Mouse (Mus musculus): ENCODE results near the gene Glis3. TPM values are rescaled to one million over a fixed set of nuclear protein-coding genes. Genes with fewer than 3 reads are reported as not detected.
A peak's percentile ranks its signal among the peaks of the same experiment; 100 is the strongest.

The Glis3 gene
- total and polyA plus RNA-seq, 2 experiments from 2014 or later, result 1.8 to 16.2 TPM

DNA sequence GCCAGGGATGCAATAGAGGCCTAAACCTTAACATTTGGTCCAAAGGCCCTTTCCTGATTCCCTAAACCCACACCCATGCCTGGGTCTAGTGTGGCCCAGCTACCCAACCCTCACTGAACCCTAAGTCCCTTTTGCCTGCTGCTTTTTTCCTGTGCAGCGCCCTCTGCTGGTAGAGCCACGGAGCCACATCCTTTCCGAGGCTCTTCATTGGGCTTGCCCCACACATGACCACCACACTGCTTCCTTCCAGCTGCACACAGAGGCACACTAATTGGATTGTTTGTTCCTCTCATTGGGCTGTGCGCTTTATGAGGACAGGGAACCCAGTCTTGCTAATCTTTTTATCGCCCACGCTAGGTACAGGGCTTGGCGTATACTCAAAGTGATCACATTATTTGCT, 314.0 kb downstream of the Glis3 start:
- H3K4me2 ChIP-seq (ENCODE audit: low read depth, low read length), result no peak overlapping the region
- peak; percentile 77 for TF ChIP-seq CTCF (IDR thresholded peaks at IDR 0.05; ENCODE audit: low read depth)
- H3K27me3 ChIP-seq (ENCODE audit: insufficient read depth, low read length), result no peaks in the 10 kb centered on the region
- no peaks in the 10 kb centered on the region for H3K36me3 ChIP-seq (ENCODE audit: insufficient read depth, low read length)
- peak; percentile 46 for DNase-seq (ENCODE audit: low spot score)
- H3K27ac ChIP-seq, result no peak overlapping the region
- H3K9ac ChIP-seq (replicated peaks; ENCODE audit: low read length), result no peak overlapping the region
- WGBS, result 57% methylated on average over 7 of the region's 7 CpGs
- H3K4me1 ChIP-seq (ENCODE audit: insufficient read depth, low read length), result no peaks in the 10 kb centered on the region
- no peak overlapping the region for H3K4me3 ChIP-seq (ENCODE audit: low read length)
- ATAC-seq, result peak; percentile 56; the same call in 1 of the 2 replicates
- H3K9me3 ChIP-seq (ENCODE audit: low read length), result no peaks in the 10 kb centered on the region

- H3K36me3 ChIP-seq (ENCODE audit: insufficient read depth, low read length), result no peaks in the 10 kb centered on the region
- 89% methylated on average over 4 of the region's 4 CpGs for WGBS
- H3K4me2 ChIP-seq (ENCODE audit: low read depth, low read length), result no peak overlapping the region
- H3K9me3 ChIP-seq (ENCODE audit: low read length), result no peaks in the 10 kb centered on the region
- TF ChIP-seq CTCF (IDR thresholded peaks at IDR 0.05; ENCODE audit: low read depth), result no peak
- ATAC-seq, result no peak
- H3K27me3 ChIP-seq (ENCODE audit: insufficient read depth, low read length), result no peaks in the 10 kb centered on the region
- H3K4me3 ChIP-seq (ENCODE audit: low read length), result no peak overlapping the region
- no peak for DNase-seq (ENCODE audit: low spot score)
- no peak overlapping the region for H3K9ac ChIP-seq (replicated peaks; ENCODE audit: low read length)
- H3K4me1 ChIP-seq (ENCODE audit: insufficient read depth, low read length), result no peaks in the 10 kb centered on the region
- H3K27ac ChIP-seq, result no peak overlapping the region
These were observed 319.0 kb downstream of the Glis3 start for GRCm38 (mm10) chr19:28360884-28361283.

- no peaks in the 10 kb centered on the region for H3K36me3 ChIP-seq (ENCODE audit: insufficient read depth, low read length)
- H3K4me3 ChIP-seq (ENCODE audit: low read length), result no peak overlapping the region
- TF ChIP-seq CTCF (IDR thresholded peaks at IDR 0.05; ENCODE audit: low read depth), result no peak
- peak; percentile 62 for DNase-seq (ENCODE audit: low spot score)
- ATAC-seq, result 0 out of 2 replicates have a peak, but pooled peaks have one; percentile 53
- H3K27me3 ChIP-seq (ENCODE audit: insufficient read depth, low read length), result no peaks in the 10 kb centered on the region
- WGBS, result 59% methylated on average over 9 of the region's 9 CpGs
- H3K9me3 ChIP-seq (ENCODE audit: low read length), result no peaks in the 10 kb centered on the region
- H3K4me1 ChIP-seq (ENCODE audit: insufficient read depth, low read length), result no peaks in the 10 kb centered on the region
- no peak overlapping the region for H3K9ac ChIP-seq (replicated peaks; ENCODE audit: low read length)
- no peak overlapping the region for H3K4me2 ChIP-seq (ENCODE audit: low read depth, low read length)
- H3K27ac ChIP-seq, result no peak overlapping the region
These were observed 322.3 kb downstream of the Glis3 start for GRCm38 (mm10) chr19:28357595-28357994.

GRCm38 (mm10) chr19:28351068-28352066, 328.5 kb downstream of the Glis3 start:
- ATAC-seq, result no peak
- Histone ChIP-seq H3K27me3 (ENCODE audit: insufficient read depth, low read length) (no peaks in the 10 kb centered on the region), H3K9me3 (ENCODE audit: low read length) (no peaks in the 10 kb centered on the region), H3K36me3 (ENCODE audit: insufficient read depth, low read length) (no peaks in the 10 kb centered on the region), H3K9ac (replicated peaks; ENCODE audit: low read length) (no peak overlapping the region), H3K4me1 (ENCODE audit: insufficient read depth, low read length) (no peaks in the 10 kb centered on the region), H3K4me2 (ENCODE audit: low read depth, low read length) (no peak overlapping the region), H3K27ac (no peak overlapping the region), H3K4me3 (ENCODE audit: low read length) (no peak overlapping the region)
- TF ChIP-seq CTCF (IDR thresholded peaks at IDR 0.05; ENCODE audit: low read depth), result no peak
- WGBS, result 48% methylated on average over 13 of the region's 13 CpGs
- no peak for DNase-seq (ENCODE audit: low spot score)

- Histone ChIP-seq H3K27ac (no peak overlapping the region), H3K4me3 (ENCODE audit: low read length) (no peak overlapping the region), H3K4me1 (ENCODE audit: insufficient read depth, low read length) (no peaks in the 10 kb centered on the region), H3K27me3 (ENCODE audit: insufficient read depth, low read length) (no peaks in the 10 kb centered on the region), H3K9ac (replicated peaks; ENCODE audit: low read length) (no peak overlapping the region), H3K36me3 (ENCODE audit: insufficient read depth, low read length) (no peaks in the 10 kb centered on the region), H3K9me3 (ENCODE audit: low read length) (no peaks in the 10 kb centered on the region), H3K4me2 (ENCODE audit: low read depth, low read length) (no peak overlapping the region)
- no peak for DNase-seq (ENCODE audit: low spot score)
- WGBS, result 39% methylated on average over 13 of the region's 13 CpGs
- no peak for ATAC-seq
- TF ChIP-seq CTCF (IDR thresholded peaks at IDR 0.05; ENCODE audit: low read depth), result no peak
These were observed 332.6 kb downstream of the Glis3 start for GRCm38 (mm10) chr19:28347080-28347825.

DNA sequence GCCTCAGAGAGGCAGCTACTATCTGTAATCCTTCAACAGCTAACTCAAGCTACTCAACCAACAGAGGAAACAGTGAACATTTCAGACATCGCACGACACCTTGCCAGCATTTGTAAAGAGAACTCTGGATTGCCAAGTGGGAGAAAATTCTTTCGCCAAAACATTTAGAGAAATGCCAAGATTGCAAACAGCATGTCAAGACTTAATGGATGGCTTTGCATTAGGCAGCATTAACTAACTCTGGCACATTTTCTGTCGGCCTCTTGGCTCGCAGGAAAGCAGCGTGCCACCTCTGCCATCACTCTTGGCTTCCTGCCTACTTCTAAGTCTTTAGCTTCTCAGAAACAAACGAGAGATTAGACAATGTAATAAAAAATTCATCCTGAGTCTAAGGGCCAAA, 336.2 kb downstream of the Glis3 start:
- Histone ChIP-seq H3K4me3 (ENCODE audit: low read length) (no peak overlapping the region), H3K4me1 (ENCODE audit: insufficient read depth, low read length) (no peaks in the 10 kb centered on the region), H3K9ac (replicated peaks; ENCODE audit: low read length) (no peak overlapping the region), H3K27ac (no peak overlapping the region), H3K27me3 (ENCODE audit: insufficient read depth, low read length) (no peaks in the 10 kb centered on the region), H3K4me2 (ENCODE audit: low read depth, low read length) (no peak overlapping the region), H3K36me3 (ENCODE audit: insufficient read depth, low read length) (no peaks in the 10 kb centered on the region), H3K9me3 (ENCODE audit: low read length) (no peaks in the 10 kb centered on the region)
- TF ChIP-seq CTCF (IDR thresholded peaks at IDR 0.05; ENCODE audit: low read depth), result no peak
- ATAC-seq, result no peak
- DNase-seq (ENCODE audit: low spot score), result no peak
- WGBS, result 41% methylated on average over 7 of the region's 7 CpGs

Data from hindbrain, postnatal 0 days (tissue).